Mouse (Mus musculus) heart, postnatal 0 days (tissue): ENCODE measurements around the gene Fer.

Source experiments
- CTCF ChIP-seq: IDR thresholded peaks from 2 replicates; pipeline ENCODE4 v1.5.1; 2016; ENCODE audit warnings: antibody characterized with exemption, control low read depth, low read depth
- EP300 ChIP-seq: IDR thresholded peaks from 2 replicates; pipeline ENCODE4 v1.6.1; 2016; ENCODE audit warnings: antibody characterized with exemption, low read depth

DNA sequence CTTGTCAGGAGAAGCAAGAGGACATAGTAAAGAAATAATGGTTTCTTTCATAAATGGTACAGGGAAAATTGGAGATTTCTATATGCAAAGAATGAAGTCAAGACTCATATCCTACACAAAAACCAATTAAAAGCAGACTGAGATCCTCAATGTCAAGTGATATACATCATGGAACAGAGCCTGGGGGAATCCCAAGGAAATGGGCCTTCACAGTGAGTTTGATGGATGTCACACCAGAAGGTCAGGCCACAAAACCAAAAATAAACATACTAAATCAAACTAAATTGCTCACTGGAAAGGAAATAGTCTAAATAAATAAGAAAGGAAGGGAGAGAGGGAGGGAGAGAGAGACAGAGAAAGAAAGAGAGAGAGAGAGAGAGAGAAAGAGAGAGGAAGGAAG lies 178.9 kb downstream of the Fer start:
- no peak for TF ChIP-seq EP300
- no peak for TF ChIP-seq CTCF
